Mouse (Mus musculus) liver, embryonic 14.5 days (tissue): ENCODE data around the gene Rbfox1. TPM values are rescaled to one million over a fixed set of nuclear protein-coding genes. Genes with fewer than 3 reads are reported as not detected.

ENCODE experiments used
- ATAC-seq: fragments of 200-750 bp; cut with Nextera tagmentation; 2 replicates; pipeline ENCODE4 v1.8.0; 2017; ENCODE audit warnings: moderate number of reproducible peaks, mild to moderate bottlenecking, moderate library complexity; ENCODE audit not compliant: insufficient read depth
- DNase-seq, 3 experiments: peaks; one replicate each; pipeline ENCODE4 v3.0.0-alpha.2; 2012 to 2013; ENCODE audit warnings: low read depth in 3 of 3, low spot score in 3 of 3
- H3K27ac ChIP-seq: fragments of 300-500 bp; sonication (generic); 2 replicates; pipeline ENCODE4 v1.5.1; 2014; ENCODE audit warnings: moderate library complexity, mild to moderate bottlenecking, control low read depth, inconsistent platforms
- H3K27me3 ChIP-seq: fragments of 300-500 bp; sonication (generic); 2 replicates; pipeline ENCODE4 v1.6.1; 2014; ENCODE audit warnings: mild to moderate bottlenecking, low read length, moderate library complexity; ENCODE audit not compliant: control insufficient read depth, insufficient read depth
- H3K36me3 ChIP-seq: fragments of 300-500 bp; sonication (generic); replicated peaks from 2 replicates; pipeline ENCODE4 v1.6.1; 2014; ENCODE audit warnings: low read depth; ENCODE audit not compliant: control insufficient read depth, insufficient read depth
- H3K4me1 ChIP-seq, 2 experiments: fragments of 200-500 bp in 1 of 2; fragments of 300-500 bp in 1 of 2; sonication (generic) in 1 of 2; replicated peaks; 2 replicates each; pipeline ENCODE4 v1.6.1; 2012 to 2014; ENCODE audit warnings: antibody characterized with exemption in 1 of 2, inconsistent platforms in 1 of 2, low read length in 1 of 2; ENCODE audit not compliant: control insufficient read depth in 2 of 2, insufficient read depth in 2 of 2
- H3K4me2 ChIP-seq: fragments of 300-500 bp; sonication (generic); 2 replicates; pipeline ENCODE4 v1.6.1; 2014; ENCODE audit warnings: low read depth, mild to moderate bottlenecking, control low read depth, moderate library complexity
- H3K4me3 ChIP-seq, 2 experiments: fragments of 200-500 bp in 1 of 2; fragments of 300-500 bp in 1 of 2; sonication (generic) in 1 of 2; 2 replicates each; pipeline ENCODE4 v1.5.1; 2012 to 2014; ENCODE audit warnings: low read depth in 2 of 2, low read length in 2 of 2, mild to moderate bottlenecking in 2 of 2, control low read depth in 1 of 2, inconsistent platforms in 1 of 2, moderate library complexity in 1 of 2; ENCODE audit not compliant: insufficient read depth in 1 of 2
- H3K9ac ChIP-seq: fragments of 300-500 bp; sonication (generic); replicated peaks from 2 replicates; pipeline ENCODE4 v1.6.1; 2014; ENCODE audit warnings: mild to moderate bottlenecking, control low read depth, moderate library complexity
- H3K9me3 ChIP-seq: fragments of 300-500 bp; sonication (generic); 2 replicates; pipeline ENCODE4 v1.6.1; 2016; ENCODE audit warnings: low read length, mixed read lengths; ENCODE audit not compliant: control insufficient read depth
- CTCF ChIP-seq: IDR thresholded peaks from 2 replicates; pipeline ENCODE4 v1.5.1; 2016; ENCODE audit warnings: antibody characterized with exemption, low read depth, control low read depth
- EP300 ChIP-seq: IDR thresholded peaks from 2 replicates; pipeline ENCODE4 v1.6.1; 2016; ENCODE audit warnings: antibody characterized with exemption, low read depth
- WGBS: fragments of 180-500 bp; shearing (Covaris S2); extraction: QIAGEN DNeasy Blood & Tissue Kit; methylation state at CpG from one replicate; pipeline ENCODE4 v1.1.7; 2014; ENCODE audit not compliant: insufficient replicate concordance; 5-methylcytosine and 5-hydroxymethylcytosine counted together
- polyA plus RNA-seq, 2 experiments: library from polyadenylated mRNA; depleted of rRNA in 1 of 2; stranded (reverse) in 1 of 2; unstranded in 1 of 2; fragments of >200 nt; fragmentation: Nextera tagmentation in 1 of 2; extraction: Ambion mirVana in 1 of 2; gene quantifications; 2 replicates each; pipeline versions ENCODE4 v1.2.1 to v1.2.3; 2012 to 2014

Gene Rbfox1
- polyA plus RNA-seq, 2 experiments, result 0.02 TPM; not detected in 1

DNA sequence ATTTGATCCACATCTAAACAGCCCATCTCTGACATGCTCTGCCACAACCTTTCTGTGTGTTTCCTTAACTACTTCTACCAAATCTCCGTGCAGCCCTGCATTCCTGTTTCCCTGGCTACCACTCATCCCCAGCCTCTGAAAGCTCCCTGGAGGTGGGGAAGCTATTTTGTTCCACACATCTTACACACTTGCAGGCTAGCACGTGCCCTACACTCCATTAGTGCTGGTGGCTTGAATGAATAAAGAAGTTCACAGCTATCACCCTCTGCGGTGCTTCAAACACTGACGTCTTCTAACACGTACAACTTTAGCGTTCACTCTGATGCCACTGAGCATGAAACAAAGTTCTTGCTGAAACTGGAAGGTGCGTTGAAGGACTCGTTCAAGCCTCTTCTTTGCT is 379.4 kb downstream of the Rbfox1 start:
- no peaks in the 10 kb centered on the region for H3K9me3 ChIP-seq
- no peak overlapping the region for H3K4me2 ChIP-seq
- H3K4me3 ChIP-seq, result no peak overlapping the region
- TF ChIP-seq EP300 (no peak), CTCF (no peak)
- H3K4me1 ChIP-seq, result no peaks in the 10 kb centered on the region
- no peak for ATAC-seq
- H3K27ac ChIP-seq, result no peak overlapping the region
- H3K27me3 ChIP-seq, result no peaks in the 10 kb centered on the region
- H3K9ac ChIP-seq, result no peak overlapping the region
- H3K36me3 ChIP-seq, result no peaks in the 10 kb centered on the region
- DNase-seq, result no peak
- WGBS, result 61% methylated on average over 8 of the region's 8 CpGs

DNA sequence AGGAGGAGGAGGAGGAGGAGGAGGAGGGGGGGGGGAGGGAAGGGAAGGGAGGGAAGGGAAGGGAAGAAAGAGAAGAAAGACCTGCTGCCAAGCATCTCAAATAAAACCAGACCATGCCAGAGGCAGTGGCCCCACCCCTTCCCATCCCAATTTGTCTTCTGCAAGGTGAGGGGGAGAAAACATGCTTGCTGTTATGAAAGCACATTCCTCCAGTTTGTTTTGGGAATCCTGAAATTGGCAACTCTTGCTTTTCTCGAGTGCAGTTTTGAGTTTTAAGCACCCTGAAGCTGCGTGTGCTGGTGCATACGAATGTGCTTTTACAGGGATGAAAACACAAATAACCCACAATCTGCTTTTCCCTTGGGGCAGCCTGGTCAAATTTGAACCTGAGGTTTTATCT is 380.5 kb downstream of the Rbfox1 start:
- Histone ChIP-seq H3K4me3 (no peak overlapping the region), H3K4me2 (no peak overlapping the region), H3K27me3 (no peaks in the 10 kb centered on the region), H3K9ac (no peak overlapping the region), H3K9me3 (no peaks in the 10 kb centered on the region), H3K4me1 (no peaks in the 10 kb centered on the region), H3K36me3 (no peaks in the 10 kb centered on the region), H3K27ac (no peak overlapping the region)
- no peak for DNase-seq
- no peak for ATAC-seq
- no peak for TF ChIP-seq EP300
- TF ChIP-seq CTCF, result no peak
- 61% methylated on average over 3 of the region's 3 CpGs for WGBS

DNA sequence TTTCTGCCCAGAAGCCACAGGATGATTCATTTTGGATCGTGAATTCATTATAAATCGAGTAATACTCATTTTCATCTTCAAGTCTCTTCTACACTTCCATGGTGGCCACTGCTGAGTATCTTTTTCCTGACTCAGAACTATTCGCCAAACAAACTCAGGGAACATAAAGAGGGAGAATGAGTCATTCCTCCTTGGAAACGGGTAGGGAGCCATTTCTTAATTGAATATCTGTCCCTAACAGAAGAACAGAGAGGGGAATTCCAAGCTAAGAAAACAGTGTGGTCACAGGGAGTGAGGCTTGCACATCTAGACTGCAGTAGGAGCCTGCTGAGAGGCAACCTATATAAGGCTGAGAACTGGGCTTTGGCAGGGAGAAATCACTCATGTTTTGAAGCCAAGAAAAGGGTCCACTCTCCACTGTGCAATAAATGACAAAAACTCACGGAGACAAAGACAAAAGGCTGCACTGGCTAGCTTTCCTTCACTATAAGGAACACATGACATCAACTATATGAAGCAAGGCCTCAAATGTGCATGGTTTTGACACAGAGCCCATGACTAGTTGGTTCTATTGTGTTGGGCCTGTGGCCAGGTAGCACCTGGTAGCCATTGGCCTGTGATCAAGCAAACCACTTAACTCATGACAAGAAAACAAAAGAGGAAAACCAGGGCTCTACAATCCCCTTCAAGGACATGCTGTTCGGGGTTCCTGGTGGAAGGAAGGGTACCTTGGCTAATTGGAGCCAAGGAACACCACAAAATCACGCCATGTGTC is 386.6 kb downstream of the Rbfox1 start:
- H3K4me3 ChIP-seq, result no peak overlapping the region
- no peaks in the 10 kb centered on the region for H3K36me3 ChIP-seq
- no peaks in the 10 kb centered on the region for H3K9me3 ChIP-seq
- H3K27ac ChIP-seq, result no peak overlapping the region
- DNase-seq (no peak), ATAC-seq (no peak)
- no peaks in the 10 kb centered on the region for H3K27me3 ChIP-seq
- WGBS, result 38% methylated on average over 7 of the region's 7 CpGs
- TF ChIP-seq EP300 (no peak), CTCF (no peak)
- H3K4me1 ChIP-seq, result no peaks in the 10 kb centered on the region
- no peak overlapping the region for H3K4me2 ChIP-seq
- no peak overlapping the region for H3K9ac ChIP-seq

DNA sequence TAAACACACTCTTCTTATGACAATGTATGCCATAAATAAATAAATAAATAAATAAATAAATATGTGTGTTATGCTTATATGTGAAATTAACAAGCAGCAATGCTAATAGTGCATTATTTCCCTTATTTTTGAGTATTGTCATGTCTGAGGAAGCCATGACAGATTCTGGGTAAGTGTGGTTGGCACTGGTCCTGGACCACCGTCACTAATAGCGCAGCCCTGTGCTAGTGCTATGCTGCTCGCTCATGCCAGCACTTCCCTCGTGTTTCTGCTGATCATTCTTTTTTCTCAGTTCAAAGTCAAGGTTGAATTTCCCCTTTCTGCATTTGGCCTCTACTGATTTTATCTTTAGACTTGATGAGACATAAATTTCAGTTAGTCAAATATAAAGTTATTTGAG is 398.3 kb downstream of the Rbfox1 start:
- no peak overlapping the region for H3K27ac ChIP-seq
- H3K36me3 ChIP-seq, result no peaks in the 10 kb centered on the region
- no peak overlapping the region for H3K4me2 ChIP-seq
- WGBS, result 63% methylated on average over 4 of the region's 4 CpGs
- no peaks in the 10 kb centered on the region for H3K9me3 ChIP-seq
- DNase-seq (no peak), ATAC-seq (no peak)
- H3K4me3 ChIP-seq, result no peak overlapping the region
- no peaks in the 10 kb centered on the region for H3K27me3 ChIP-seq
- TF ChIP-seq EP300, result no peak
- TF ChIP-seq CTCF, result no peak
- no peak overlapping the region for H3K9ac ChIP-seq
- no peaks in the 10 kb centered on the region for H3K4me1 ChIP-seq

DNA sequence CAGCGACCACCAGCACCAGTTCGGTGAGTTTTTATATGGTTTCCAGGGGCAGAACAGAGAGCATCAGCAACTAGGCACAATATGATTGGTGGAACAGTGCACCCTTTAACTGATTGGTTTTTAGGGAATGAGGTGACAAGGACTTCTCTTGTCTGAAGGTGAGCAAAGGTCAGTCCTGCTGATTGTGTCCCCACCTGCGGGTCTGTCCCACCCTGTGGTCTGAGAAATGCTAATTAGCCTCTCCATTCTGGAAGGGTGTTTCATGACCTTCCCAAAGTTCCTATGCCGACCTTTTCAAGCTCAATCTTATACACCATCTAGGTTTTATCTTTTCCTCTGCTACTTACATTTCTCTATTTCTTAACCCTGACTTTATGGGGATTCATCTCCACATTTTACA is 399.2 kb downstream of the Rbfox1 start:
- no peak for TF ChIP-seq EP300
- no peak for TF ChIP-seq CTCF
- Histone ChIP-seq H3K27ac (no peak overlapping the region), H3K4me1 (no peaks in the 10 kb centered on the region), H3K27me3 (no peaks in the 10 kb centered on the region), H3K9me3 (no peaks in the 10 kb centered on the region), H3K9ac (no peak overlapping the region), H3K4me3 (no peak overlapping the region), H3K4me2 (no peak overlapping the region), H3K36me3 (no peaks in the 10 kb centered on the region)
- DNase-seq, result no peak
- no peak for ATAC-seq
- WGBS, result 37% methylated on average over 4 of the region's 4 CpGs
